12 mouse cellular contexts compared by ENCODE assay signal in genomic region chr19:25665486-25666339, GRCm38 (mm10). TPM values are rescaled to one million over a fixed set of nuclear protein-coding genes. Genes with fewer than 3 reads are reported as not detected.
A peak's percentile ranks its signal among the peaks of the same experiment; 100 is the strongest.
DNase-seq lines count a peak whose midpoint lies in the region; ATAC-seq and TF ChIP-seq lines count a peak whose summit lies in the region.
"Had no signal": no experiment of that assay in that cellular context is flagged by ENCODE, and none has a peak within 500 bp of the region (broad histone marks: within the 10 kb centered on the region; RNA-seq: fewer than 3 reads in every experiment).

No protein-coding gene starts in this region.

- H3K9ac ChIP-seq in forebrain, embryonic 12.5 days = no peak overlapping the region
- H3K9ac ChIP-seq in forebrain, embryonic 14.5 days (ENCODE audit: low read length) = no peak overlapping the region
- no peak overlapping the region for H3K9ac ChIP-seq in embryonic facial prominence, embryonic 15.5 days
- H3K9ac ChIP-seq in neural tube, embryonic 11.5 days (ENCODE audit: low read length) = no peak overlapping the region

- H3K4me1 ChIP-seq in forebrain, embryonic 12.5 days = peaks cover 13% of the 10 kb centered on the region
- no peaks in the 10 kb centered on the region for H3K4me1 ChIP-seq in forebrain, embryonic 14.5 days (ENCODE audit: control insufficient read depth, insufficient read depth, low read length)
- peaks cover 9% of the 10 kb centered on the region for H3K4me1 ChIP-seq in embryonic facial prominence, embryonic 15.5 days
- peaks cover 4% of the 10 kb centered on the region; the same call in 1 of the 2 replicates for H3K4me1 ChIP-seq in neural tube, embryonic 11.5 days (ENCODE audit: control insufficient read depth, insufficient read depth, low read length)

- H3K27me3 ChIP-seq in forebrain, embryonic 12.5 days = peaks cover 73% of the 10 kb centered on the region
- peaks cover 63% of the 10 kb centered on the region for H3K27me3 ChIP-seq in forebrain, embryonic 14.5 days (replicated peaks; ENCODE audit: control insufficient read depth, insufficient read depth, low read length)
- H3K27me3 ChIP-seq in embryonic facial prominence, embryonic 15.5 days = peaks cover 73% of the 10 kb centered on the region
- H3K27me3 ChIP-seq in neural tube, embryonic 11.5 days (ENCODE audit: control insufficient read depth, insufficient read depth, low read length) = peaks cover 58% of the 10 kb centered on the region

- DNase-seq in forebrain, embryonic 14.5 days (ENCODE audit: low spot score) = no peak
- DNase-seq in layer of hippocampus, adult 2 months (ENCODE audit: low spot score in 2 of 2) = no peak
- DNase-seq in layer of hippocampus, adult 11-12 months (ENCODE audit: low spot score) = no peak
- DNase-seq in neural tube, embryonic 11.5 days (ENCODE audit: low spot score) = no peak
- no peak for DNase-seq in urinary bladder, postnatal 14 days (ENCODE audit: low spot score)
- no peak for DNase-seq in layer of hippocampus, adult 9-10 months (ENCODE audit: low spot score)
- DNase-seq: B cell, adult 2 months; kidney, postnatal 36 days; spleen, adult 18-20 months had no signal

- TF ChIP-seq CTCF in layer of hippocampus, adult 2 months (conservative IDR thresholded peaks at IDR 0.05) = peak; percentile 48

- peak overlapping the region; percentile 30 for H3K4me2 ChIP-seq in forebrain, embryonic 12.5 days
- H3K4me2 ChIP-seq in forebrain, embryonic 14.5 days (ENCODE audit: low read length) = no peak overlapping the region
- H3K4me2 ChIP-seq in embryonic facial prominence, embryonic 15.5 days (replicated peaks) = peak overlapping the region; percentile 25
- peak overlapping the region; percentile 29 for H3K4me2 ChIP-seq in neural tube, embryonic 11.5 days (ENCODE audit: low read depth)

- 2% methylated on average over 31 of the region's 31 CpGs for WGBS in forebrain, embryonic 12.5 days
- WGBS in forebrain, embryonic 14.5 days = 2% methylated on average over 31 of the region's 31 CpGs
- 6% methylated on average over 31 of the region's 31 CpGs for WGBS in embryonic facial prominence, embryonic 15.5 days
- WGBS in neural tube, embryonic 11.5 days = 2% methylated on average over 31 of the region's 31 CpGs

- H3K4me3 ChIP-seq in forebrain, embryonic 12.5 days (replicated peaks) = no peak overlapping the region
- no peak overlapping the region for H3K4me3 ChIP-seq in forebrain, embryonic 14.5 days (ENCODE audit: low read depth, low read length)
- H3K4me3 ChIP-seq in layer of hippocampus, adult 2 months = no peak overlapping the region
- H3K4me3 ChIP-seq in embryonic facial prominence, embryonic 15.5 days (replicated peaks) = no peak overlapping the region
- no peak overlapping the region for H3K4me3 ChIP-seq in neural tube, embryonic 11.5 days (ENCODE audit: low read depth, low read length)
- H3K4me3 ChIP-seq: megakaryocyte, embryonic 14.5 days had no signal

- H3K9me3 ChIP-seq in forebrain, embryonic 12.5 days = no peaks in the 10 kb centered on the region
- H3K9me3 ChIP-seq in forebrain, embryonic 14.5 days (replicated peaks; ENCODE audit: control insufficient read depth, low read length) = no peaks in the 10 kb centered on the region
- no peaks in the 10 kb centered on the region for H3K9me3 ChIP-seq in embryonic facial prominence, embryonic 15.5 days (replicated peaks)
- H3K9me3 ChIP-seq in neural tube, embryonic 11.5 days (ENCODE audit: control insufficient read depth, low read length) = no peaks in the 10 kb centered on the region

- ATAC-seq in forebrain, embryonic 12.5 days (ENCODE audit: low FRiP score) = no peak
- ATAC-seq in forebrain, embryonic 14.5 days = no peak
- no peak for ATAC-seq in embryonic facial prominence, embryonic 15.5 days (ENCODE audit: insufficient number of reproducible peaks, low FRiP score, low TSS enrichment, low read depth)
- ATAC-seq in neural tube, embryonic 11.5 days (ENCODE audit: insufficient read depth, low FRiP score, low TSS enrichment) = no peak

- H3K36me3 ChIP-seq in forebrain, embryonic 12.5 days (replicated peaks) = no peaks in the 10 kb centered on the region
- H3K36me3 ChIP-seq in forebrain, embryonic 14.5 days (ENCODE audit: control insufficient read depth, insufficient read depth, low read length) = no peaks in the 10 kb centered on the region
- H3K36me3 ChIP-seq in embryonic facial prominence, embryonic 15.5 days = no peaks in the 10 kb centered on the region
- H3K36me3 ChIP-seq in neural tube, embryonic 11.5 days (ENCODE audit: control insufficient read depth, insufficient read depth, low read length) = no peaks in the 10 kb centered on the region

- H3K27ac ChIP-seq in forebrain, embryonic 12.5 days = no peak overlapping the region
- H3K27ac ChIP-seq in forebrain, embryonic 14.5 days (ENCODE audit: low read depth, low read length) = no peak overlapping the region
- no peak overlapping the region for H3K27ac ChIP-seq in layer of hippocampus, adult 2 months
- no peak overlapping the region for H3K27ac ChIP-seq in embryonic facial prominence, embryonic 15.5 days (replicated peaks)
- H3K27ac ChIP-seq in neural tube, embryonic 11.5 days (ENCODE audit: low read depth, low read length) = no peak overlapping the region

RNA-seq across cellular contexts. Expression of gene Dmrt2, which starts 6.5 kb away (rescaled TPM):
- polyA plus RNA-seq in forebrain, embryonic 12.5 days (2016; fragmentation: Nextera tagmentation; extraction: Ambion mirVana) = 0.46 and 0.78 TPM in 2 replicates
- 0.58 and 1.1 TPM in 2 replicates for polyA plus RNA-seq in forebrain, embryonic 14.5 days (2014; fragmentation: Nextera tagmentation; extraction: Ambion mirVana)
- total RNA-seq in layer of hippocampus, adult 2 months (2021) = 1 to 10 TPM in 1 of 2 experiments, under 1 TPM in 1; 0.87 to 1.1 TPM
- 8.9 and 9.6 TPM in 2 replicates for polyA plus RNA-seq in embryonic facial prominence, embryonic 15.5 days (2015; fragmentation: Nextera tagmentation; extraction: Ambion mirVana)
- 15.4 and 19.7 TPM in 2 replicates for polyA plus RNA-seq in neural tube, embryonic 11.5 days (2014; fragmentation: Nextera tagmentation; extraction: Ambion mirVana)

RNA-seq across cellular contexts. Expression of gene Dmrt3, which starts 55.6 kb away (rescaled TPM):
- polyA plus RNA-seq in forebrain, embryonic 12.5 days (2016; fragmentation: Nextera tagmentation; extraction: Ambion mirVana) = 11.8 and 18.9 TPM in 2 replicates
- polyA plus RNA-seq in forebrain, embryonic 14.5 days (2014; fragmentation: Nextera tagmentation; extraction: Ambion mirVana) = 3.6 and 5.0 TPM in 2 replicates
- total RNA-seq in layer of hippocampus, adult 2 months (2021) = 1 to 10 TPM in 1 of 2 experiments, under 1 TPM in 1; 0.79 to 1.8 TPM
- polyA plus RNA-seq in embryonic facial prominence, embryonic 15.5 days (2015; fragmentation: Nextera tagmentation; extraction: Ambion mirVana) = 2.8 and 4.2 TPM in 2 replicates
- polyA plus RNA-seq in neural tube, embryonic 11.5 days (2014; fragmentation: Nextera tagmentation; extraction: Ambion mirVana) = 2.1 and 2.4 TPM in 2 replicates
